Comparison of ENCODE assay signal across 11 mouse cellular contexts in the genomic region with DNA sequence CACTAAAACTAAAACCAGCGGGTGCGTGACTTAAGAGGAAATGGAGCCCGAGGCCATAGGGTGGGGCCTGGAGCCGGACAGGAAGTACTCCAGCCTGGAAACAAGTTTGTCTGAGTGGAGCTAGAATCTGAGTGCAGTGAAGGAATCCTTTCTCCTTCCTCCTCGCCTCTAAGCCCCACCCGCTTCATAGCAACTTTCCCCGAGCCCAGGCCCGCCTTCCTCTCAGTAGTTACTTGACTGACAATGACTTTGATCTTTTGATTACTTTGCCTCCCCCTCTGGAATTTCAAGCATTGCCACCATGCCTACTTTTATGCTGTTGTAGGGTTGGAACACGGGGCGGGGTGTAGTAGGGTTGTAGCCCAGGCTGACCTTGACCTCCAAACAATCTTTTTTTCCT. TPM values are rescaled to one million over a fixed set of nuclear protein-coding genes. Genes with fewer than 3 reads are reported as not detected.
DNase-seq lines count a peak whose midpoint lies in the region; ATAC-seq and TF ChIP-seq lines count a peak whose summit lies in the region.
"Had no signal": no experiment of that assay in that cellular context is flagged by ENCODE, and none has a peak within 500 bp of the region (broad histone marks: within the 10 kb centered on the region; RNA-seq: fewer than 3 reads in every experiment).

No protein-coding gene starts in this region.

- no peaks in the 10 kb centered on the region for H3K27me3 ChIP-seq in embryonic facial prominence, embryonic 12.5 days
- H3K27me3 ChIP-seq in kidney, adult 2 months (replicated peaks; ENCODE audit: control insufficient read depth, insufficient read depth, low read length): no peaks in the 10 kb centered on the region
- H3K27me3 ChIP-seq: liver, embryonic 15.5 days had no signal

- WGBS in embryonic facial prominence, embryonic 12.5 days: 24% methylated on average over 10 of the region's 10 CpGs
- WGBS in kidney, adult 2 months: 38% methylated on average over 10 of the region's 10 CpGs

- intact Hi-C loops in gastrocnemius, postnatal 36 days (cut with DNase I): no loop called here

- no peak for TF ChIP-seq CTCF in kidney, adult 2 months (conservative IDR thresholded peaks at IDR 0.05; ENCODE audit: insufficient read depth, insufficient read length, low read depth, low read length)

- no peaks in the 10 kb centered on the region for H3K36me3 ChIP-seq in embryonic facial prominence, embryonic 12.5 days
- no peaks in the 10 kb centered on the region for H3K36me3 ChIP-seq in kidney, adult 2 months (ENCODE audit: control insufficient read depth, insufficient read depth, low read length)
- H3K36me3 ChIP-seq: liver, embryonic 15.5 days had no signal

- ATAC-seq in embryonic facial prominence, embryonic 12.5 days (ENCODE audit: insufficient number of reproducible peaks, insufficient read depth, low FRiP score, low TSS enrichment): no peak
- ATAC-seq in CD4-positive, CD25-positive, alpha-beta regulatory T cell, adult 4 months: no peak

- H3K9me3 ChIP-seq in embryonic facial prominence, embryonic 12.5 days: no peaks in the 10 kb centered on the region
- H3K9me3 ChIP-seq: liver, embryonic 15.5 days had no signal

- H3K9ac ChIP-seq in embryonic facial prominence, embryonic 12.5 days: no peak overlapping the region
- H3K9ac ChIP-seq: liver, embryonic 15.5 days had no signal

- no peaks in the 10 kb centered on the region for H3K4me1 ChIP-seq in embryonic facial prominence, embryonic 12.5 days
- H3K4me1 ChIP-seq in kidney, adult 2 months (ENCODE audit: control insufficient read depth, insufficient read depth, low read length): no peaks in the 10 kb centered on the region

- H3K4me3 ChIP-seq in embryonic facial prominence, embryonic 12.5 days: no peak overlapping the region
- no peak overlapping the region for H3K4me3 ChIP-seq in kidney, adult 2 months (ENCODE audit: insufficient read depth, low read depth, low read length)
- H3K4me3 ChIP-seq: liver, embryonic 15.5 days had no signal

- H3K4me2 ChIP-seq in embryonic facial prominence, embryonic 12.5 days (replicated peaks): peak overlapping the region; percentile 11; the same call in 1 of the 2 replicates
- H3K4me2 ChIP-seq: liver, embryonic 15.5 days had no signal

- H3K27ac ChIP-seq in embryonic facial prominence, embryonic 12.5 days: no peak overlapping the region
- H3K27ac ChIP-seq in kidney, adult 2 months (ENCODE audit: insufficient read depth, low read depth, low read length): no peak overlapping the region
- H3K27ac ChIP-seq: liver, embryonic 15.5 days had no signal

- no peak for TF ChIP-seq POLR2A in kidney, adult 2 months (IDR thresholded peaks at IDR 0.05; ENCODE audit: low read depth, low read length)

- peak; percentile 7 for DNase-seq in gastrocnemius, adult 18-20 months (ENCODE audit: low spot score)
- DNase-seq in gastrocnemius, postnatal 36 days: no peak
- peak; percentile 47 for DNase-seq in kidney, adult 2 months
- peak; percentile 86 for DNase-seq in lung, postnatal 36 days
- no peak for DNase-seq in right cerebral cortex, postnatal 10 days (ENCODE audit: low spot score in 2 of 2)
- DNase-seq in neural tube, embryonic 10.5 days (ENCODE audit: extremely low spot score, low spot score): no peak
- DNase-seq: cerebellum, postnatal 10 days; thymus, adult 18-20 months had no signal

RNA-seq across cellular contexts. Expression of a gene that starts 21.0 kb away (rescaled TPM):
- 10 to 100 TPM in 1 of 2 experiments, 1 to 10 TPM in 1; 9.8 to 10.8 TPM for total RNA-seq in gastrocnemius, adult 18-20 months (2021)
- 10 to 100 TPM in 1 of 2 experiments, 1 to 10 TPM in 1; 9.6 to 11.0 TPM for total RNA-seq in gastrocnemius, postnatal 36 days (2021)
- polyA plus RNA-seq in embryonic facial prominence, embryonic 12.5 days (2016; fragmentation: Nextera tagmentation; extraction: Ambion mirVana): 72.0 and 75.1 TPM in 2 replicates
- polyA plus RNA-seq in kidney, adult 2 months (2012; rRNA removed): 22.9 and 25.0 TPM in 2 replicates
- polyA plus RNA-seq in CD4-positive, CD25-positive, alpha-beta regulatory T cell, adult 4 months (2017; shearing (Covaris generic)): 100 to 1,000 TPM in 1 of 2 experiments, 10 to 100 TPM in 1; 75.3 to 103 TPM

Comparison
In these comparisons a context has a peak if more than half of its experiments do, and no peak if none do; other contexts are left out.
1. DNase-seq: peak in gastrocnemius, adult 18-20 months (single experiment), kidney, adult 2 months (single experiment) and lung, postnatal 36 days (single experiment); none in gastrocnemius, postnatal 36 days (0 of 2), right cerebral cortex, postnatal 10 days (0 of 2) and neural tube, embryonic 10.5 days (single experiment).